Mouse (Mus musculus): ENCODE results near the gene Zfp882. TPM values are rescaled to one million over a fixed set of nuclear protein-coding genes. Genes with fewer than 3 reads are reported as not detected.
A peak's percentile ranks its signal among the peaks of the same experiment; 100 is the strongest.
"Not testable (repeated sequence)": the region's sequence is repeated elsewhere in the genome, so short reads cannot be mapped to it uniquely, and the experiment has no call there.

The Zfp882 gene
- total RNA-seq (2014; rRNA removed) (14.6 and 19.6 TPM in 2 replicates), polyA plus RNA-seq (2015; fragmentation: Nextera tagmentation; extraction: Ambion mirVana) (6.3 and 6.8 TPM in 2 replicates)

GRCm38 (mm10) chr8:71908309-71909261 lies at the start of gene Zfp882, which contains the start of gene Zfp617:
TSS of gene Zfp882 (plus strand) at chr8:71908608.
TSS of gene Zfp617 (plus strand) at chr8:71908635.
- WGBS: 3% methylated on average over 47 of the region's 47 CpGs
- DNase-seq (ENCODE audit: low spot score) (peak; percentile 95), ATAC-seq (ENCODE audit: low FRiP score) (peak; percentile 95)
- Histone ChIP-seq H3K4me3 (ENCODE audit: low read depth, low read length) (peak within 1 kb of the TSS; percentile 80), H3K27ac (ENCODE audit: low read depth, low read length) (peak within 1 kb of the TSS; percentile 99), H3K4me1 (ENCODE audit: insufficient read depth, low read length) (no peaks in the 10 kb centered on the region), H3K9ac (replicated peaks; ENCODE audit: low read length, poor library complexity, severe bottlenecking) (peak within 1 kb of the TSS; percentile 94), H3K9me3 (ENCODE audit: low read length) (no peaks in the 10 kb centered on the region), H3K36me3 (ENCODE audit: insufficient read depth, low read length) (no peaks in the 10 kb centered on the region), H3K4me2 (ENCODE audit: low read depth, low read length, poor library complexity, severe bottlenecking) (peak within 1 kb of the TSS; percentile 65), H3K27me3 (ENCODE audit: insufficient read depth, low read length) (no peaks in the 10 kb centered on the region)
- TF ChIP-seq CTCF (IDR thresholded peaks at IDR 0.05): peak; percentile 77

GRCm38 (mm10) chr8:71861551-71861950 lies 46.9 kb upstream of the Zfp882 start:
- not testable (repeated sequence) for H3K4me1 ChIP-seq (ENCODE audit: insufficient read depth, low read length); H3K9me3 ChIP-seq (ENCODE audit: low read length); H3K9ac ChIP-seq (replicated peaks; ENCODE audit: low read length, poor library complexity, severe bottlenecking); ATAC-seq (ENCODE audit: low FRiP score); H3K36me3 ChIP-seq (ENCODE audit: insufficient read depth, low read length); H3K27me3 ChIP-seq (ENCODE audit: insufficient read depth, low read length); DNase-seq (ENCODE audit: low spot score); H3K4me3 ChIP-seq (ENCODE audit: low read depth, low read length); H3K4me2 ChIP-seq (ENCODE audit: low read depth, low read length, poor library complexity, severe bottlenecking); H3K27ac ChIP-seq (ENCODE audit: low read depth, low read length)
- WGBS: 75% methylated on average over 1 of the region's 1 CpGs

- not testable (repeated sequence) for H3K9me3 ChIP-seq (ENCODE audit: low read length); H3K9ac ChIP-seq (replicated peaks; ENCODE audit: low read length, poor library complexity, severe bottlenecking); DNase-seq (ENCODE audit: low spot score); H3K36me3 ChIP-seq (ENCODE audit: insufficient read depth, low read length); H3K4me1 ChIP-seq (ENCODE audit: insufficient read depth, low read length); ATAC-seq (ENCODE audit: low FRiP score); H3K4me2 ChIP-seq (ENCODE audit: low read depth, low read length, poor library complexity, severe bottlenecking); H3K27ac ChIP-seq (ENCODE audit: low read depth, low read length); H3K27me3 ChIP-seq (ENCODE audit: insufficient read depth, low read length); H3K4me3 ChIP-seq (ENCODE audit: low read depth, low read length)
Observed at GRCm38 (mm10) chr8:71862038-71862437, 46.4 kb upstream of the Zfp882 start.

- no peaks in the 10 kb centered on the region for H3K36me3 ChIP-seq (ENCODE audit: insufficient read depth, low read length)
- no peaks in the 10 kb centered on the region for H3K27me3 ChIP-seq (ENCODE audit: insufficient read depth, low read length)
- H3K27ac ChIP-seq (ENCODE audit: low read depth, low read length): peak within 1 kb of the TSS; percentile 81
- ATAC-seq (ENCODE audit: low FRiP score): peak; percentile 93
- H3K9me3 ChIP-seq (ENCODE audit: low read length): peaks cover 14% of the 10 kb centered on the region
- H3K4me1 ChIP-seq (ENCODE audit: insufficient read depth, low read length): no peaks in the 10 kb centered on the region; the same call in 1 of the 2 replicates
- peak within 1 kb of the TSS; percentile 84 for H3K9ac ChIP-seq (replicated peaks; ENCODE audit: low read length, poor library complexity, severe bottlenecking)
- peak within 1 kb of the TSS; percentile 71 for H3K4me3 ChIP-seq (ENCODE audit: low read depth, low read length)
- H3K4me2 ChIP-seq (ENCODE audit: low read depth, low read length, poor library complexity, severe bottlenecking): peak within 1 kb of the TSS; percentile 84
- no peak for TF ChIP-seq CTCF (IDR thresholded peaks at IDR 0.05)
- WGBS: 3% methylated on average over 43 of the region's 45 CpGs
- DNase-seq (ENCODE audit: low spot score): peak; percentile 77
Observed at GRCm38 (mm10) chr8:71881618-71882274, 26.7 kb upstream of the Zfp882 start, which contains the start of gene Zfp709. TSS of gene Zfp709 (plus strand) at chr8:71882019.

- not testable (repeated sequence) for H3K4me1 ChIP-seq (ENCODE audit: insufficient read depth, low read length); H3K4me3 ChIP-seq (ENCODE audit: low read depth, low read length); H3K27ac ChIP-seq (ENCODE audit: low read depth, low read length); H3K4me2 ChIP-seq (ENCODE audit: low read depth, low read length, poor library complexity, severe bottlenecking); H3K27me3 ChIP-seq (ENCODE audit: insufficient read depth, low read length); H3K9ac ChIP-seq (replicated peaks; ENCODE audit: low read length, poor library complexity, severe bottlenecking); H3K36me3 ChIP-seq (ENCODE audit: insufficient read depth, low read length); DNase-seq (ENCODE audit: low spot score); ATAC-seq (ENCODE audit: low FRiP score); H3K9me3 ChIP-seq (ENCODE audit: low read length)
- WGBS: 36% methylated on average over 11 of the region's 11 CpGs
Observed at GRCm38 (mm10) chr8:71900666-71901065, 7.7 kb upstream of the Zfp882 start.

DNA sequence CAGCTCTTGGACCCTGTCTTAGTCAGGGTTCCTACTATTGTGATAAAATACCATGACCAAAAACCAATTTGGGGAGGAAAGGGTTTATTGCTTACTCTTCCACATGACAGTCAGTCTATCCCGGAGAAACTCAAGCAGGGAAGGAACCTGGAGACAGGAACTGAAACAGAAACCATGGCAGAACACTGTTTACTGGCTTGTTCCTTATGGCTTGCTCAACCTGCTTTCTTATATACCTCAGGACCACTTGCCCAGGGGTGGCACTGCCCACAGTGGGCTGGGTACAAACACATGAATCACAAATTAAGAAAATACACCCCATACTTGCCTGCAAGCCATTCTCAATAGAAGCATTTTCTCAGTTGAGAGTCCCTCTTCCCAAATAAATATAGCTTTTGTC lies 5.3 kb upstream of the Zfp882 start:
- H3K27ac ChIP-seq (ENCODE audit: low read depth, low read length); ATAC-seq (ENCODE audit: low FRiP score); H3K36me3 ChIP-seq (ENCODE audit: insufficient read depth, low read length); H3K9me3 ChIP-seq (ENCODE audit: low read length); DNase-seq (ENCODE audit: low spot score); H3K4me3 ChIP-seq (ENCODE audit: low read depth, low read length); H3K9ac ChIP-seq (replicated peaks; ENCODE audit: low read length, poor library complexity, severe bottlenecking); H3K27me3 ChIP-seq (ENCODE audit: insufficient read depth, low read length); H3K4me1 ChIP-seq (ENCODE audit: insufficient read depth, low read length); H3K4me2 ChIP-seq (ENCODE audit: low read depth, low read length, poor library complexity, severe bottlenecking): not testable (repeated sequence)
- WGBS: 62% methylated on average over 1 of the region's 1 CpGs

All from midbrain, postnatal 0 days (tissue).